Mouse (Mus musculus) forebrain, embryonic 10.5 days (tissue): ENCODE measurements around the gene Fam168a. TPM values are rescaled to one million over a fixed set of nuclear protein-coding genes. Genes with fewer than 3 reads are reported as not detected.

ENCODE experiments used
- DNase-seq: peaks from one replicate; pipeline ENCODE4 v3.0.0-alpha.2; 2017; ENCODE audit warnings: low spot score; ENCODE audit errors: extremely low spot score
- H3K27ac ChIP-seq: fragments of 300-500 bp; sonication (generic); 2 replicates; pipeline ENCODE4 v1.5.1; 2016; ENCODE audit warnings: mild to moderate bottlenecking
- H3K27me3 ChIP-seq: fragments of 300-500 bp; sonication (generic); 2 replicates; pipeline ENCODE4 v1.6.1; 2016; ENCODE audit warnings: mild to moderate bottlenecking; ENCODE audit not compliant: poor library complexity, severe bottlenecking
- H3K36me3 ChIP-seq: fragments of 300-500 bp; sonication (generic); replicated peaks from 2 replicates; pipeline ENCODE4 v1.6.1; 2016; ENCODE audit warnings: mild to moderate bottlenecking, moderate library complexity
- H3K4me1 ChIP-seq: fragments of 300-500 bp; sonication (generic); 2 replicates; pipeline ENCODE4 v1.6.1; 2016
- H3K4me3 ChIP-seq: fragments of 300-500 bp; sonication (generic); 2 replicates; pipeline ENCODE4 v1.5.1; 2016; ENCODE audit warnings: mild to moderate bottlenecking, moderate library complexity
- H3K9me3 ChIP-seq: fragments of 300-500 bp; sonication (generic); 2 replicates; pipeline ENCODE4 v1.6.1; 2016; ENCODE audit warnings: mild to moderate bottlenecking, moderate library complexity
- WGBS: fragments of 180-500 bp; shearing (Covaris S2); methylation state at CpG from one replicate; pipeline ENCODE4 v1.1.7; 2016; 5-methylcytosine and 5-hydroxymethylcytosine counted together
- polyA plus RNA-seq: library from polyadenylated mRNA; unstranded; fragments of >200 nt; fragmentation: Nextera tagmentation; extraction: Ambion mirVana; gene quantifications from 2 replicates; pipeline ENCODE4 v1.2.1, GENCODE M21; 2016

Gene Fam168a
- polyA plus RNA-seq, 1 experiment from 2014 or later: 35.8 TPM

DNA sequence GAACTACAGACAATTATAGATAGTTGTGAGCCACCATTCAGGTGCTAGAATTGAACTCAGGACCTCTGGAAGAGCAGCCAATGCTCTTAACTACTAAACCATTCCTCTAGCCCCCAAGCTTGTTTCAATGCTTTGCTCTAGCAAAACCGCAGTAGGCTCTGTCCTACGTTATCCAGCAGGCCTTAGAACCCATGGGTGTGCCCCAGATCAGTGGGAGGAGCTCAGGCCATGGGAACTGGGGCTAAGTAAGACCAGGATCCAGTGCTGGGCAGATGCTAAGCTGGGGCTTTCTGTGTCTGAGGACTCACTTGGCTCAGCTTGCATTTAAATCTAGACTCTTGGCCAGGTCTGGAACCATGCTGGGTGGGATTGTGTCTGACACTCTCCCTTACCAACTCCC, 161.1 kb downstream of the Fam168a start:
- Histone ChIP-seq H3K4me3 (no peak overlapping the region), H3K27ac (no peak overlapping the region), H3K27me3 (no peaks in the 10 kb centered on the region), H3K36me3 (peaks cover 13% of the 10 kb centered on the region), H3K4me1 (peaks cover 14% of the 10 kb centered on the region), H3K9me3 (no peaks in the 10 kb centered on the region)
- DNase-seq: no peak
- WGBS: 47% methylated on average over 2 of the region's 2 CpGs

DNA sequence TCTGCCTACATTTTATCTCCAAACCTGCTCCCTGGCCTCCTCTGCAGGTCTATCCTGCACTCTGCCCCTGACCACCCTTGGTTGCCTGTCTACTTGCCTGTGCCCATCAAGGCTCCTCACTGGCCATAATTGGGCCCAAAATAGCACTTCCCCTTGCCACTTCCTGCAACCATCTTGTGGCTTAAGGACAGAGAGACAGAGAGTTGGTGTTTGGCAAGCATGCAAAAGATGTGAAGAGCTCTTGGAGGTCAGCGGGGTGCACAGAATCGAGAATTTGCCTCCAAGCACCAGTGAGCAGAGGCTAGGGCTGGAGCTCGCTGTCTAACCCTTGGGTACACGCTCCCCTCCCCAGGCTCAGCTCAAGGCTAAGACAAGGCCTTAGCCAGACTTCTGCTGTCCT, 162.1 kb downstream of the Fam168a start:
- Histone ChIP-seq H3K4me1 (peaks cover 10% of the 10 kb centered on the region; the same call in 1 of the 2 replicates), H3K36me3 (peaks cover 23% of the 10 kb centered on the region), H3K4me3 (no peak overlapping the region), H3K27me3 (no peaks in the 10 kb centered on the region), H3K9me3 (no peaks in the 10 kb centered on the region), H3K27ac (peak overlapping the region; percentile 41)
- no peak for DNase-seq
- 71% methylated on average over 4 of the region's 4 CpGs for WGBS

DNA sequence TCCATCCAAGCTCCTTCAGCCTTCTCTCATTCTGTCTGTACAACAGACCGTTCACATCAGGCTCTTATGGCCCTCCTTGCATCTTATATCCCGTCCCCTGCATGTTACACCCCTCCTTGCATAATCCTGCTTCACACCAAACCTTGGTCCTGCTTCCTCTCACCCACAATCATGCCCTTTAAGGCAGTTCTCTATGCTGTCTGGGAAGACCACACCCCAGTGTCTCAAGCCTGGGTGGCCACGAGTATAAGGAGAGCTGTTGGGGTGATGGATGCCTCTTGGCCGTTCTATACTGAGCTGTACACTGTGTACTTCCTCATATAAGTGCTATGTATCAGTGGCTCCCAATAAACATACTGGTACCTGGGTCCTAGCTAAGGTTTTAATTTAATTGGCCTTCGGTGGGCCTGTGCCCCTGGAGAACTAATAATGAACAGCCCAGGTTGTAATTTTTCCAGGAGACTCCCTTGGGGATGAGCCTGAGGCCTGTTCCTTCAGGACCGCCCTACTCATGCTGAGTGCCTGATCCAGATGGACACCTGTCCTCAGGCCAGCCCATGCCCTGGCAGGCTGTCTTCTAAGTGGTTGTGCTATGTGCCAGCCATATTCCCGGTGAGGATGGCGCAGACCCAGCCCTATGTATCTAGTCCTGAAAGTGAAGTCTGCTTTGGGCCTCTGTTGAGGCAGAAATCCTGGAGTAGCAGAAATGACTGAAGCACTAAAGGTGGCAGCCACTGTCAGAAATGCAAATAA, 163.6 kb downstream of the Fam168a start:
- Histone ChIP-seq H3K27me3 (no peaks in the 10 kb centered on the region), H3K36me3 (peaks cover 38% of the 10 kb centered on the region), H3K27ac (no peak overlapping the region), H3K4me3 (no peak overlapping the region), H3K9me3 (no peaks in the 10 kb centered on the region), H3K4me1 (peaks cover 10% of the 10 kb centered on the region; the same call in 1 of the 2 replicates)
- WGBS: 88% methylated on average over 8 of the region's 8 CpGs
- no peak for DNase-seq

DNA sequence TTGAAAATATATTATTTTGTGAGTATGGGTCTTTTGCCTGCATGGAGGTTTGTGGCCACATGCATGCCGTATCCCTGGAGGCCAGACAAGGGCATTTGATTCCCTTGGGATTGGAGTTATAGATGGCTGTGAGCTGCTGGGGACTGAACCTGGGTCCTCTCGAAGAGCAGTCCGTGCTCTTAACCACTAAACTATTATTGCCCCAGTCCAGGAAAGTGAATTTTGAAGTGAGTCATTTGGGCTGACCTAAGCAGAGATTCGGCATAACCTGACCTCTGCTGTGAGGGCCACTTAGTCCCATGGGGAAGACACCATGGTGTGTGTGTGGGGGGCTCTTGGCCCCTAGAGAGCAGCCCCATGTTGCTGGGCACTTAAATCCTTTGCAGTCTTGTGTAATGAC, 164.9 kb downstream of the Fam168a start:
- 93% methylated on average over 4 of the region's 4 CpGs for WGBS

DNA sequence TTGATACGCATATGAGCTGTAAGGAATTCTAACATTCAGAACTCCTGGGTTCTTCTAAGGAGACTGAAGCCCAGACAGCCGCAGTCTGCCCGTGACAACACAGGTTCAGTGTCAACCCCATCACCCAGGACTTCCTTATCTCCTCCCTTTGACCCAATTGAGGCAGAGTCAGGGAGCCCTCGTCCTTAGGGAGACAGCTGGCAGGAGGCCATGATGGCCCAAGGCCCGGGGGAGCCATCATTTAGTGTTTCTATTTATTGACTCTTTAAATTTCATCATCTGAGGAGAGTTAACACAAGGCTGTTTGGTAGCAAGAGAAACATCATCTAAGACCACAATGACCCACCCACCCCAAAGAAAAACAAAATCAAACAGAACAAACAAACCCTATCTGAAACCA, 165.5 kb downstream of the Fam168a start:
- no peaks in the 10 kb centered on the region for H3K9me3 ChIP-seq
- no peak overlapping the region for H3K27ac ChIP-seq
- peaks cover 10% of the 10 kb centered on the region; the same call in 1 of the 2 replicates for H3K4me1 ChIP-seq
- H3K27me3 ChIP-seq: no peaks in the 10 kb centered on the region
- WGBS: 88% methylated on average over 5 of the region's 5 CpGs
- H3K4me3 ChIP-seq: no peak overlapping the region
- H3K36me3 ChIP-seq: peaks cover 56% of the 10 kb centered on the region
- no peak for DNase-seq

More for the DNA sequence above, 164.9 kb downstream of the Fam168a start:
- Histone ChIP-seq H3K4me1 (peaks cover 10% of the 10 kb centered on the region; the same call in 1 of the 2 replicates), H3K27ac (no peak overlapping the region), H3K4me3 (no peak overlapping the region), H3K36me3 (peaks cover 51% of the 10 kb centered on the region), H3K9me3 (no peaks in the 10 kb centered on the region), H3K27me3 (no peaks in the 10 kb centered on the region)
- DNase-seq: no peak

DNA sequence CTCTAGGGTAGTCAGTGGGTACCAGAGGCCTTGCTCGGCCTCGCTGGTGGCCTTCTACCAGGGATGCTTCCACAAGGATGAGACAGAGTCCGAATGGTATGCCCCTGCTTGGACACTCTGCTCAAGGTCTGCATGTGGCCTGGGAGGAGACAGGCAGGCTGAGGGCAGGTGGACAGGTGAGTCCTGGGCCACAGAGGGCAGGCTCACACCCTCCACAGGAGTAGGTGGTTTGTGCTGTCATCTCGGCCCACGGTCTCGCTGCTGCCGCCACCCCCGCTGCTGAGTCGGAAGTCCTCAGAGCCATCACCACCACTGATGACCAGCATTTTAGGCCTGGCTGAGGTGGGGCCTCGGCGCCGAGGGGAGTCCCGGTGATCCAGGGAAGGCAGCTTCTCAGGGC, 166.8 kb downstream of the Fam168a start:
- Histone ChIP-seq H3K36me3 (peaks cover 69% of the 10 kb centered on the region), H3K27me3 (no peaks in the 10 kb centered on the region), H3K27ac (no peak overlapping the region), H3K9me3 (no peaks in the 10 kb centered on the region), H3K4me1 (peaks cover 7% of the 10 kb centered on the region; the same call in 1 of the 2 replicates), H3K4me3 (no peak overlapping the region)
- DNase-seq: no peak
- 95% methylated on average over 13 of the region's 13 CpGs for WGBS

DNA sequence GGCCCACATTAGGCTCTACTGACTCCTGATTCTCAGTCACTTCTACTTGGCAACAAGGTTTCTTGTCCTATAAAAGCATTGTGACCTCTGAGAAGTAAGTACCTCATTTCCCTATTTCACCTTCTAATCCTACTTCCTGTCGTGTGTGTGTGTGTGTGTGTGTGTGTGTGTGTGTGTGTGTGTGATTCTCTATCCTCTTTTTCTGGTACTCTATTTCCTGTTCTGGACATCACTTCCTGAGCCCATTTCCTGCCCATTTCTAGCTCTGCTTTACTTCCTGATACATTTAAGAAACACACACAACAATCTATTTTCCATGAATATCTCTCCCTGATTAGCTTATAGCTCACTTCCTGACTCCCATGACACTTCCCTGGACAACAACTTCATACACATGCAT, 169.4 kb downstream of the Fam168a start:
- H3K27ac ChIP-seq: no peak overlapping the region

DNA sequence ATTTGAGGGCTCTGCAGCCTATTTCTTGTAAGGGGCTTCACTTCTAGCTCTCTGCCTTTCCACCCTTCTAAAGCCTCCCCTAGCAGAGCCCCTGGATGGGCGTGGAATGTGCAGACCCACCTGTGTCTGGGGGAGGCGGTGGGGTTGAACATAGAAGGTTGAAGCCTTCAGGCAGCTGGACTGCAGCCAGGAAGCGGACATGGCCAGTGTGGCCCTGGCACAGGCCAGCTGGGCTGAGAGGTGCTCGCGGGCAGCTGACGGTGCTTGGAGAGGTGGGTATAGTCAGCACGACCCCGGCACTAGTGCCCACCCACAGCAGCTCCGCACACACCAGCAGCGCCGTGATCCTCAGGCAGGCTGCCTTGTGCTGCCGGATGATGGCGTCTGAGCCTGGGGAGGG, 169.9 kb downstream of the Fam168a start:
- Histone ChIP-seq H3K27me3 (no peaks in the 10 kb centered on the region), H3K4me3 (no peak overlapping the region), H3K4me1 (peaks cover 9% of the 10 kb centered on the region), H3K36me3 (peaks cover 100% of the 10 kb centered on the region), H3K27ac (peak overlapping the region; percentile 13; the same call in 1 of the 2 replicates), H3K9me3 (no peaks in the 10 kb centered on the region)
- 95% methylated on average over 13 of the region's 13 CpGs for WGBS
- no peak for DNase-seq

More for the DNA sequence above, 169.4 kb downstream of the Fam168a start:
- DNase-seq: no peak
- 73% methylated on average over 1 of the region's 1 CpGs for WGBS
- Histone ChIP-seq H3K36me3 (peaks cover 96% of the 10 kb centered on the region), H3K9me3 (no peaks in the 10 kb centered on the region), H3K4me3 (no peak overlapping the region), H3K4me1 (peaks cover 9% of the 10 kb centered on the region), H3K27me3 (no peaks in the 10 kb centered on the region)

DNA sequence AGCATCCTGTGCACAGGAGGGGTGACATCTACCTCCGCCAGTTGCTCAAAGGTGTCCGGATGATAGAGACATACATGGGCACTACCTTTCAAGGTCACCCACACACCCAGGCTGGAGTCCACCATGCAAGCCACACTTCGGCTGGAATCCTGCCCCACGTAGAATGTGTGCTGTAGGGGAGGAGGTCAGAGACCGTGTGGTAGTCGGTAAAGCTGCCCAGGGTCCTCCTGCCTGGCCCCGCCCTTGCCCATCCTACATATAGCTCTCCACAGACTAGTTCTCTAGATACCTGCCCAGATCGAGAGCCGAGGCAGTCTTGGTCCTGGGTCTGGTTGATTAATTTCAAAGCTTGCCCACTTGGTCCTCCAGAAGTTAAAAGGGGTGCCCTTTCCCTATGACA, 170.3 kb downstream of the Fam168a start:
- Histone ChIP-seq H3K4me1 (peaks cover 9% of the 10 kb centered on the region), H3K27ac (peak overlapping the region; percentile 13; the same call in 1 of the 2 replicates), H3K36me3 (peaks cover 100% of the 10 kb centered on the region), H3K9me3 (no peaks in the 10 kb centered on the region), H3K27me3 (no peaks in the 10 kb centered on the region), H3K4me3 (no peak overlapping the region)
- no peak for DNase-seq
- WGBS: 92% methylated on average over 9 of the region's 9 CpGs

DNA sequence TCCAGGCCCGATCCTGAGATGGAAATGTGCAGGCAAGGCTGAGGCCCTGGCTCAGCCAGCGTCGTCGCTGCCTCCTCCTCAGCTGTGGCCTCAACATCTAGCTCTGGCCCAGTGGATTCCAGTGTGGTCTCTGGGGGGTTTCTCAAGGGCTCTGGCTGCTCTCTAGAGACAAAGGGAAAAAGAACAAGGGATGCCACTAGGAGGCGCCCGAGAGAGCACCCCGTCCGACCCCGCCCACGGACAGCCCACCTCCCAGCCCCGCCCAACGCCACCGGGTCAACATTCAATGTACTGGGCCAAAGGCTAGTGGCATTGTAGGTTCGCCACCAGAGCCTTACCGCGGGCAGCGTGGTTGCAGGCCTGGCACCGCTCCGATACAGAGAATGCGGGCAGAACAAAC, 173.2 kb downstream of the Fam168a start:
- WGBS: 18% methylated on average over 20 of the region's 20 CpGs

DNA sequence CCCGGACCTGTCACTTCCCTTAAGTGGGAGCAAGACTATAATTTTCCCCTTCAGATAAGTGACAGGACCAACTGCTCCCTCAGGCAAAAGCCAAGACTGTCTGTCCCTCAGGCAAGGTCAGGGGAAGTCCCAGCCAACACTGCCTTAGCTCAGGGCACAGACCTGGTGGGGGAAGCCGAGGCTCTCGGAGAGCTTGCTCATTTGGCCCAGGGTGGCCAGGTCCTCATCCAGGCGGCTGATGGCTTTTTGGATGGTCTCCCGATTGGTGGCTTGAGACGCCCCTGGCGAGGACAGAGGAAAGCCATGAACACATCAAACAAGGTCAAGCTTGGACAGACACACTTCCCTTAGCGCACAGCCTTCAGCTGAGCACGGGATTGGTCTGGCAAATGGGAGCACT, 175.1 kb downstream of the Fam168a start:
- 89% methylated on average over 9 of the region's 9 CpGs for WGBS
- Histone ChIP-seq H3K36me3 (peaks cover 95% of the 10 kb centered on the region), H3K27ac (no peak overlapping the region)

More for the DNA sequence above, 173.2 kb downstream of the Fam168a start:
- H3K4me1 ChIP-seq: peaks cover 9% of the 10 kb centered on the region
- H3K4me3 ChIP-seq: peak overlapping the region; percentile 22; the same call in 1 of the 2 replicates
- no peaks in the 10 kb centered on the region for H3K9me3 ChIP-seq
- no peaks in the 10 kb centered on the region for H3K27me3 ChIP-seq
- peaks cover 100% of the 10 kb centered on the region for H3K36me3 ChIP-seq
- DNase-seq: peak; percentile 79
- peak overlapping the region; percentile 84 for H3K27ac ChIP-seq

DNA sequence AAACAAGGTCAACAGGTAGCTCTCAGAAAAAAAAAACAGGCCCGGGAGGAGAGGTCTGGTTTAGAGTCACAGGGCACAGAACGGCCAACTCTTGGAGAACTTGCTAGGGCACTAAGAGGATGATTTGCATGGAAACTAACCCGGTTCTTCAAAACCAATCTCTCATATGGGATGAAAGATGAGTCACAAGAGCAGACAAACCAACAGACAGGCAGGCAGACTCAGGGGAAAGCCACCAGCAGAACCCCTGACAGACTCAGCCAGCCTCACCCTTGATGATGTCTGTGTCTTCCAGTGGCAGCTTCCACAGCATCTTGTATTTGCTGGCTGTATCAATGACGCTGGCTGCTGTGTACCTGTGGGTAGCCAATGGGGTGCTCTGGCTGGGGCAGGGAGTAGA, 175.5 kb downstream of the Fam168a start:
- WGBS: 94% methylated on average over 4 of the region's 4 CpGs
- peaks cover 90% of the 10 kb centered on the region for H3K36me3 ChIP-seq
- H3K4me3 ChIP-seq: no peak overlapping the region

More for the DNA sequence above, 175.1 kb downstream of the Fam168a start:
- H3K4me1 ChIP-seq: peaks cover 9% of the 10 kb centered on the region
- H3K9me3 ChIP-seq: no peaks in the 10 kb centered on the region
- no peak overlapping the region for H3K4me3 ChIP-seq
- no peak for DNase-seq
- no peaks in the 10 kb centered on the region for H3K27me3 ChIP-seq

DNA sequence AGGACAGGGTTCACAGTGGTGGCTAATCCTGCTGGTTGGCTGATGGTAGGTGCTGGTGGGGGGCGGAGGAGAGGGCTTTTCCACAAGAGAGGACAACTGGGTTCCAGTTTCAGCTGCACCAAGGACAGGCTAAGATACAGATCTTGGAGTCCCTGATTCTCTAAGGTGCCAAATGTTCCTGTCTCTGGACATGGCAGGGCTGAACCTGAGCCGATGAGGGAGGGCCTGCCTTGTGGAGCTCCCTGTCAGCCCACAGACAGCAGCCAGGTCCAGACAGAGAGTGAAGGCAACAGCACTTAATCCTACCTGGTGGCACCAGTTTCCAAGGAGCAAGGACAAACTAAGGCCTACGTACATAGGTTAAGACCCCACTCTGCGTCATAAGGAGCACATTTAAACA, 178.0 kb downstream of the Fam168a start:
- no peak overlapping the region for H3K4me3 ChIP-seq
- 95% methylated on average over 4 of the region's 4 CpGs for WGBS
- H3K4me1 ChIP-seq: peaks cover 6% of the 10 kb centered on the region
- H3K36me3 ChIP-seq: peaks cover 88% of the 10 kb centered on the region
- H3K9me3 ChIP-seq: no peaks in the 10 kb centered on the region
- H3K27me3 ChIP-seq: no peaks in the 10 kb centered on the region
- DNase-seq: no peak
- H3K27ac ChIP-seq: no peak overlapping the region

More for the DNA sequence above, 175.5 kb downstream of the Fam168a start:
- no peak overlapping the region for H3K27ac ChIP-seq
- DNase-seq: no peak
- H3K4me1 ChIP-seq: peaks cover 9% of the 10 kb centered on the region
- H3K9me3 ChIP-seq: no peaks in the 10 kb centered on the region
- H3K27me3 ChIP-seq: no peaks in the 10 kb centered on the region
